Mouse (Mus musculus) midbrain, embryonic 11.5 days (tissue): ENCODE measurements around the gene Dpf1. TPM values are rescaled to one million over a fixed set of nuclear protein-coding genes. Genes with fewer than 3 reads are reported as not detected.

Experiments used
- ATAC-seq: fragments of 200-750 bp; cut with Nextera tagmentation; 2 replicates; pipeline ENCODE4 v1.8.0; 2017; ENCODE audit warnings: moderate TSS enrichment, moderate library complexity; ENCODE audit not compliant: low FRiP score
- DNase-seq: peaks from one replicate; pipeline ENCODE4 v3.0.0; 2015; ENCODE audit warnings: low spot score; ENCODE audit errors: missing footprints
- H3K27ac ChIP-seq: fragments of 300-500 bp; sonication (generic); 2 replicates; pipeline ENCODE4 v1.5.1; 2014; ENCODE audit warnings: low read depth, low read length
- H3K27me3 ChIP-seq: fragments of 300-500 bp; sonication (generic); 2 replicates; pipeline ENCODE4 v1.6.1; 2014; ENCODE audit warnings: mild to moderate bottlenecking, low read length, moderate library complexity, mixed read lengths; ENCODE audit not compliant: control insufficient read depth, insufficient read depth
- H3K36me3 ChIP-seq: fragments of 300-500 bp; sonication (generic); 2 replicates; pipeline ENCODE4 v1.6.1; 2014; ENCODE audit warnings: mild to moderate bottlenecking, low read length, moderate library complexity, mixed read lengths; ENCODE audit not compliant: control insufficient read depth, insufficient read depth
- H3K4me1 ChIP-seq: fragments of 300-500 bp; sonication (generic); 2 replicates; pipeline ENCODE4 v1.6.1; 2014; ENCODE audit warnings: low read length; ENCODE audit not compliant: control insufficient read depth, insufficient read depth
- H3K4me2 ChIP-seq: fragments of 300-500 bp; sonication (generic); 2 replicates; pipeline ENCODE4 v1.6.1; 2014; ENCODE audit warnings: mild to moderate bottlenecking, moderate library complexity
- H3K4me3 ChIP-seq: fragments of 300-500 bp; sonication (generic); 2 replicates; pipeline ENCODE4 v1.5.1; 2014; ENCODE audit warnings: low read depth, low read length
- H3K9ac ChIP-seq: fragments of 300-500 bp; sonication (generic); 2 replicates; pipeline ENCODE4 v1.6.1; 2014; ENCODE audit warnings: low read length
- H3K9me3 ChIP-seq: fragments of 300-500 bp; sonication (generic); 2 replicates; pipeline ENCODE4 v1.6.1; 2016; ENCODE audit warnings: low read length; ENCODE audit not compliant: control insufficient read depth
- WGBS: fragments of 180-500 bp; shearing (Covaris S2); extraction: QIAGEN DNeasy Blood & Tissue Kit; methylation state at CpG from one replicate; pipeline ENCODE4 v1.1.7; 2014; 5-methylcytosine and 5-hydroxymethylcytosine counted together
- polyA plus RNA-seq: library from polyadenylated mRNA; unstranded; fragments of >200 nt; fragmentation: Nextera tagmentation; extraction: Ambion mirVana; gene quantifications from 2 replicates; pipeline ENCODE4 v1.2.1, GENCODE M21; 2014

The Dpf1 gene
- 59.9 and 62.9 TPM in 2 replicates for polyA plus RNA-seq

DNA sequence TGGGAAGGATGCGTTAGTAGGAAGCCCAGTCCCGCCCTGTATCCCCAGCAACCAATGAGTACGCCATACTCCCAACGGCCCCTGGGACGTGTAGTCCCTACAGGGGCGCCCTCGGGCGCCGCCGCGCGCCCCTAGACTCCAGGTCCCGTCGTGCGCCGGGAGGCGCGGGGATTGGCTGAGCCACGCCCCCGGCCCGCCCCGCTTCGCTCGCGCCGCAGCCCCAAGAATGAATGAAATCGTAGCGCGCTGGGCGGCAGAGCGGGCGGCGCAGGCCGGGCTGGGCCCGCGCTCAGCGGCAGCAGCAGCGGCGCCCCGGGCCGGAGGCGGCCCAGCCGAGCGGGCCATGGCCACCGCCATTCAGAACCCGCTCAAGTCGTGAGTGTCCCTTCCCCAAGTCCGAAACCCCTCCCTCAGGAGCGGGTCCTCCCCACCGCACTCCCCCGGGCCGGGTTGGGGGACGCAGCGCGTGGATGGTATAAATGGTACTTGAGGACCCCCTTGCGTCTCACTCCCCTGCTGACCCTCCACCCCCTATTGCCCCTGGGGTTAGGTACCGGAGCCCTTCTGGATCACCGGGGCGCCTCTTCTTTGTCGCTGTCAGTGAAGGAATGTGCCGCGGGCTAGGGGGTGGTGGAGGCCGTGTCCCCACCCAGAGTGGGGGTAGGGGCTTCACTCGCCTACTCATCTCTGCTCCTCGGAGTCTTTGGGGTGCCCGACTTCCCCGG, at the start of gene Dpf1:
TSS of gene Dpf1 (plus strand) at position 214 of the 725 bp plus-strand sequence.
- peak; percentile 81 for ATAC-seq
- Histone ChIP-seq H3K27me3 (no peaks in the 10 kb centered on the region), H3K4me3 (peak within 1 kb of the TSS; percentile 61), H3K4me1 (peaks cover 40% of the 10 kb centered on the region), H3K4me2 (peak within 1 kb of the TSS; percentile 73), H3K27ac (peak within 1 kb of the TSS; percentile 72), H3K9ac (peak within 1 kb of the TSS; percentile 75), H3K9me3 (no peaks in the 10 kb centered on the region), H3K36me3 (no peaks in the 10 kb centered on the region)
- WGBS, result under 1% methylated on average over 67 of the region's 67 CpGs
- DNase-seq, result peak; percentile 98

DNA sequence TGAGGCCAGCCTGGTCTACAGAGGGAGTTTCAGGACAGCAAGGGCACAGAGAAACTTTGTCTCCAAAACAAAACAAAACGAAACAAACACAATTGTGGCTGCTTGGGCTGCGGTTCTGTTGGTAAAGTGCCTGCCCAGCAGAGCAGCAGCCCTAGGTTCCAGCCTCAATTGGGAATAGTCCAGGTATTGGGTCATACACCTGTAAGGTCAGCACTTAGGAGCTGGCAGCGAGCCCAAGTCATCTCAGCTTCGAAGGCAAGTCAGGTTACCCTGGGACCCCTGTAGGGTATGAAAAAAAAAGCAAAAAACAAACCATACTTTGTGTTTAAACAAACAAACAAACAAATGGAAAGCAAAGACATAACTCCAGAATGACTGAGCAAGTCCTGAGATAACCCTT, 47.9 kb upstream of the Dpf1 start:
- DNase-seq (peak; percentile 54), ATAC-seq (no peak)
- H3K4me3 ChIP-seq, result no peak overlapping the region
- H3K9ac ChIP-seq, result no peak overlapping the region
- H3K27ac ChIP-seq, result no peak overlapping the region
- 89% methylated on average over 4 of the region's 4 CpGs for WGBS
- H3K27me3 ChIP-seq, result no peaks in the 10 kb centered on the region
- H3K4me1 ChIP-seq, result peaks cover 6% of the 10 kb centered on the region
- no peak overlapping the region for H3K4me2 ChIP-seq
- H3K9me3 ChIP-seq, result no peaks in the 10 kb centered on the region
- H3K36me3 ChIP-seq, result no peaks in the 10 kb centered on the region

DNA sequence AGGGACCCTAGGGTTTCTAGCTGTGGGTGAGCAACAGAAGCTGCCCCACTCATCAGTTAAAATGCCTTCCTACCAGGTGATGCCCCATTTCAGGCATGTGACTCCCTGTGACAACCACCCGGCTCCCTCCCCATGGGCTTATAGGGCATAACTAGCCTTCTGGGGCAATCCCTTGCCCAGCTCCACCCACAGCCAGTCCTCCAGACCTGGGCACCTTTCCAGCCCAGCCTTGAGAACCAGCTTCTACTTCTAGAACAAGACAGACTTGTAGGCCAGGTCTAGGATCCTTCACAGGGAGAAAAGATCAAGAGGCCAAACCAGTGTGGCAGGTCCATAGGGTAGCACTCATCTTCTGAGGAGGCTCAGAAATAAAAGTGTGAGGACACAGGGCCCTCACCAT, 46.4 kb upstream of the Dpf1 start:
- Histone ChIP-seq H3K4me2 (no peak overlapping the region), H3K9me3 (no peaks in the 10 kb centered on the region), H3K36me3 (no peaks in the 10 kb centered on the region), H3K27ac (no peak overlapping the region), H3K27me3 (no peaks in the 10 kb centered on the region), H3K9ac (no peak overlapping the region), H3K4me1 (peaks cover 6% of the 10 kb centered on the region), H3K4me3 (no peak overlapping the region)
- WGBS, result 100% methylated on average over 1 of the region's 1 CpGs
- ATAC-seq (no peak), DNase-seq (peak; percentile 59)

DNA sequence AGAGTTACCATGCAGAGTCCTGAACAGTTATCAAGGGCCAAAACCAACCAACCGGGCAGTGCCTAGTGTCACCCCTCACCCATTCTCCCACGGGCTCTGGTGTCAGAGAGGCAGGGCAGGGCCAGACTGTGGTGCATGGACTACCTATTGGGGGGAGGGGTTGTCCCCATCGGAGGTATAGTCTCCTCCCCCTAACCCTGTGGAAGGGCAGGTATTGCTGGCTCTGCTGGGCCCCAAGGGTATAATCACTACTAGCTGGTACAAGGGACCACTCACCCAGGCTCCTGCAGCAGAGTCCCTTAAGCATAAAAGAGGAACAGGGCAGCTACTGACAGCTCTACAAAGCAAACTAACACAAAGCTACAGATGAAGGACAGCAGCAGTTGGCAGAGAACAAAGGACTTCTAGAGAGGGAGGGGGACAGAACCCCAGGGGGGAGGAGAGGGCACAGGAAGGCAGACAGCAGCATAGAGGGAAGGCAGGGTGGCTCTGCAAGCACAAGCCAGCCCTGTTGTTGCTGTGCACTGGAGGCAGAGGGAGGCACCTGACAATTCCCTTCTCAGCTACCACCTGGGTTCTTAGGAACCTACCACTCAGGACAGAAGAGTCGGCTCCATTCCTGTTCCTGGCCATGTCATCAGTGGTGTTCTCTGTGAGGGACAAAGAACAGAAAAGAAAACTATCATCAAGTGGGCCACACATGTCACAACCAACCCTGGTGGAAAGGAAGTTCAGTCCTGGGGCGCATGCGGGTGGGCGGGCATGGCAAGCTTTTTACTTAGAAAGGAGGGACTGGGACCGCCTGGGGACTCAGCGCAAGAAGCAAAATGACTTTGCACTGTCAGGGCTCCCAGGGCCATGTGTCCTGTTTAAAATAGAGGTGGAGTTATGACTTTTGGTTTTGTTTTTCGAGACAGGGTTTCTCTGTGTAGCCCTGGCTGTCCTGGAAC, 43.7 kb upstream of the Dpf1 start:
- H3K4me2 ChIP-seq, result no peak overlapping the region
- H3K9me3 ChIP-seq, result no peaks in the 10 kb centered on the region
- H3K4me1 ChIP-seq, result peaks cover 6% of the 10 kb centered on the region
- DNase-seq (peak; percentile 70), ATAC-seq (peak; percentile 50; the same call in 1 of the 2 replicates)
- no peak overlapping the region for H3K27ac ChIP-seq
- H3K27me3 ChIP-seq, result no peaks in the 10 kb centered on the region
- WGBS, result 77% methylated on average over 10 of the region's 10 CpGs
- H3K36me3 ChIP-seq, result no peaks in the 10 kb centered on the region
- H3K4me3 ChIP-seq, result no peak overlapping the region
- H3K9ac ChIP-seq, result no peak overlapping the region

DNA sequence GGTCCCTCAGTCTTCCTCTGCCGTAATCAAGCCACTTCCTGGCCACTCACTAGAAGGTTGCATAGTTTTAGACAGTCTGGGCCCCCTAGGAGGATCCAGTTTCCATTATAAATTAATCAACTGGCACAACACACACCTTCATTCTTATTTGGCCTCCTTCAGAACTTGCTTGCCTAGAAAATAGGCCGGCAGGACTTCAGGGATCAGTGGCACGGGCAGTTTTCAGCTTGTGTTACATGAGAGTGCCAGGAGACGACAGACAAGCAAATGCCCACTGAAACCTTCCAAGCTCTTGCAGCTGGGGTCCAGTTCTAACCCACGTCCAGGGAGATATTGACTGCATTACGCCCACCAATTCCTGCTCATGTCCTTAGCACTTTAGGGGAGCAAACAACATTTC, 41.6 kb upstream of the Dpf1 start:
- ATAC-seq (no peak), DNase-seq (no peak)
- Histone ChIP-seq H3K4me1 (peaks cover 6% of the 10 kb centered on the region), H3K27ac (no peak overlapping the region), H3K9ac (no peak overlapping the region), H3K9me3 (no peaks in the 10 kb centered on the region), H3K27me3 (no peaks in the 10 kb centered on the region), H3K4me3 (no peak overlapping the region), H3K4me2 (no peak overlapping the region), H3K36me3 (no peaks in the 10 kb centered on the region)
- 81% methylated on average over 6 of the region's 6 CpGs for WGBS

DNA sequence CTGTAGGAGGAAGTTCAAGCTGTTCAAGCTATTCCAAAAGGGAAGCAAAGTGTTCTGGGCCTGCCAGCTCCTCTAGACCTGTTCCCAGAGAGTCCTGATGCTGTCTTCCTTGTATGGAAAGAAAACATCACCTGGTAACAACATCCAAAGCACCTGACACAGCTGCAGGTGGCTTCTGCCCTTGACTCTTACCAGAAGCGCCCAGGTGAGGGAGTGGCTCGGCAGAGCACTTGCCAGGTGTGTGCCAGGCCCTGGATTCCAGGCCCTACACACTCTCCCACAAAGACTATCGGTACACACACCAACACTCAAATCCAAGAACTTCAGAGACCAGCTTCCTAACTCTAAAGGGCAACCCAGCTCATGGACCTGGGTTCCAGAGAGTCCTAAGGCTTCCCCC, 39.9 kb upstream of the Dpf1 start:
- H3K9ac ChIP-seq, result no peak overlapping the region
- 85% methylated on average over 3 of the region's 3 CpGs for WGBS

DNA sequence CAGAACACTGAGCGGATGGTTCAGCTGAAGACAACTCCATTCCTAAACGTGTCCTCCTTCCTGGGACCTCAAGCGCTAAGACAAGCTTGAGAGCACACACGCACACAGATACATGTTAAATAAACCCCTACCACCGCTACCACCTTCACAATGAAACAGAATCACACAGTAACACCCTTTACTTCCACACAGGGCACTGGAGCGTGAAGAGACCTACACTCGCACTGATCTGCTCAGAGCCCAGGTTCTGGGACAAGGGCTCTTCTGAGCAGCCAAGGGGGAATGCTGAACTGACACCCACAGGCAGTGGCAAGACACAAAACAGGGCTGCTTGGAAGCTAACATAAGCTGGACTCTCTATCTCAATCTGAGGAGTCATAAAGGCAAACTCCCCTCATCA, 38.1 kb upstream of the Dpf1 start:
- no peak for DNase-seq
- Histone ChIP-seq H3K36me3 (no peaks in the 10 kb centered on the region), H3K9me3 (no peaks in the 10 kb centered on the region), H3K4me1 (no peaks in the 10 kb centered on the region), H3K4me2 (no peak overlapping the region), H3K4me3 (no peak overlapping the region), H3K9ac (no peak overlapping the region), H3K27ac (no peak overlapping the region), H3K27me3 (no peaks in the 10 kb centered on the region)
- no peak for ATAC-seq
- WGBS, result 76% methylated on average over 7 of the region's 7 CpGs

More for the DNA sequence above, 39.9 kb upstream of the Dpf1 start:
- Histone ChIP-seq H3K27ac (no peak overlapping the region), H3K4me3 (no peak overlapping the region), H3K4me1 (peaks cover 6% of the 10 kb centered on the region), H3K27me3 (no peaks in the 10 kb centered on the region), H3K4me2 (no peak overlapping the region), H3K36me3 (no peaks in the 10 kb centered on the region), H3K9me3 (no peaks in the 10 kb centered on the region)
- DNase-seq (no peak), ATAC-seq (no peak)

DNA sequence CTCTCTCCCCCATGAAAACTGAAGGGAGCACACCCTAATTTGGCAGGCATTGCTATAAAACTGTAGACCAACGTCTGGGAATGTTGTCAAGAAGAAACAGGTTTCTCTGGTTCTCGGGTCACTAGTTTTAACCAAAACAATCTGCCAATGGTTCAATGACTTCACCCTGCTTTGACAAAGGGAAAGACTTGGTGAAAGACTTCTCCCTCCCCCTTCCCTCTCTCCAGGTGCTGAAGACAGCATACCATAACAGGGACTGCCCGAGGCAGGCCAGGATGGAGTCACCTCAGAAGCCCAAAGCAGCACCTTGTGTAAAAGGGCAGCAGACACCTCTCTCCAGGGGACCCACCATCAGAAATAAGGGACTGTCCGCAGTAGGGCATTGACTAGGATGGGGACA, 36.8 kb upstream of the Dpf1 start:
- Histone ChIP-seq H3K9me3 (no peaks in the 10 kb centered on the region), H3K9ac (no peak overlapping the region), H3K27ac (no peak overlapping the region), H3K4me2 (no peak overlapping the region), H3K4me3 (no peak overlapping the region), H3K27me3 (no peaks in the 10 kb centered on the region), H3K4me1 (no peaks in the 10 kb centered on the region), H3K36me3 (no peaks in the 10 kb centered on the region)
- WGBS, result 69% methylated on average over 4 of the region's 4 CpGs
- ATAC-seq (no peak), DNase-seq (no peak)

DNA sequence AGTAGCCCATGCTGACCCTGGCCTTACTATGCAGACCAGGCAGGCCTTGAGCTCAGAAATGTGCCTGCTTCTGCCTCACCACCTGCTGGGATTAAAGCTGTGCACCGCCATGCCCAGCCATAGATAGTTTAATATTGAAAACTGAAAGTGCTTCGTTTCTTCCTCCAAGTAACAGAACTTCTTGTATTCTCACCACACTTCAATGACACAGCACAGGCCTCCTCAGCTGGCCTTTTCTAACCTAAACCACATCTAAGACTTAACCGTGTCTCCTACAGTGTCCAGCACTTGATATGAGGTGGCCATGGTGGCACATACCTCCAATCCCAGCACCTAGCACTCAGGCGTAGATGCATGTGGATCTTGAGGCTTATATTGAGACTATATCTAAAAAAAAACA, 33.3 kb upstream of the Dpf1 start:
- H3K4me3 ChIP-seq, result no peak overlapping the region
- H3K27ac ChIP-seq, result no peak overlapping the region
- H3K9ac ChIP-seq, result no peak overlapping the region
- DNase-seq, result no peak
- no peaks in the 10 kb centered on the region for H3K36me3 ChIP-seq
- H3K9me3 ChIP-seq, result no peaks in the 10 kb centered on the region
- H3K4me1 ChIP-seq, result no peaks in the 10 kb centered on the region
- no peak for ATAC-seq
- 80% methylated on average over 4 of the region's 4 CpGs for WGBS
- no peak overlapping the region for H3K4me2 ChIP-seq
- H3K27me3 ChIP-seq, result no peaks in the 10 kb centered on the region
